Mouse (Mus musculus) liver (tissue): ENCODE measurements around the gene Tmem114.

Experiments used
- DNase-seq: peaks from one replicate; pipeline ENCODE4 v3.0.0-alpha.2; 2020; ENCODE audit warnings: mixed read lengths

Gene Tmem114

GRCm38 (mm10) chr16:8406708-8407107 is 18.2 kb downstream of the Tmem114 start:
- DNase-seq, result peak; percentile 73

- DNase-seq, result no peak
These were observed 22.3 kb downstream of the Tmem114 start for GRCm38 (mm10) chr16:8402663-8403062.

GRCm38 (mm10) chr16:8401171-8401955 is 23.6 kb downstream of the Tmem114 start:
- DNase-seq, result no peak

GRCm38 (mm10) chr16:8399868-8400267 is 25.1 kb downstream of the Tmem114 start:
- DNase-seq, result no peak

- DNase-seq, result no peak
These were observed 30.0 kb downstream of the Tmem114 start for GRCm38 (mm10) chr16:8394946-8395345.

GRCm38 (mm10) chr16:8388491-8388890 is 36.4 kb downstream of the Tmem114 start:
- no peak for DNase-seq

- no peak for DNase-seq
These were observed 38.5 kb downstream of the Tmem114 start for GRCm38 (mm10) chr16:8386386-8386785.

- DNase-seq, result no peak
These were observed 39.3 kb downstream of the Tmem114 start for GRCm38 (mm10) chr16:8385679-8386078.

- no peak for DNase-seq
These were observed 40.2 kb downstream of the Tmem114 start for GRCm38 (mm10) chr16:8384772-8385171.

GRCm38 (mm10) chr16:8383396-8383795 is 41.5 kb downstream of the Tmem114 start:
- no peak for DNase-seq

- no peak for DNase-seq
These were observed 61.9 kb downstream of the Tmem114 start for GRCm38 (mm10) chr16:8363066-8363465.
